Mouse (Mus musculus): Measurements from ENCODE around the gene Glis2. TPM values are rescaled to one million over a fixed set of nuclear protein-coding genes. Genes with fewer than 3 reads are reported as not detected.

Glis2 gene
- total RNA-seq, 2 experiments from 2014 or later = 12.9 to 16.2 TPM

GRCm38 (mm10) chr16:4598041-4598440, 3.5 kb downstream of the Glis2 start:
- no peak for TF ChIP-seq CTCF (IDR thresholded peaks at IDR 0.05)
- intact Hi-C loops (cut with DNase I) = no loop called here
- H3K27ac ChIP-seq = no peak overlapping the region
- H3K4me3 ChIP-seq = no peak overlapping the region
- DNase-seq (ENCODE audit: extremely low spot score in 1 of 2, low spot score in 2 of 2) = peak in 1 of 2 experiments; percentile 7

GRCm38 (mm10) chr16:4598891-4599543, 4.5 kb downstream of the Glis2 start:
- Histone ChIP-seq H3K4me3 (no peak overlapping the region), H3K27ac (no peak overlapping the region)
- intact Hi-C loops (cut with DNase I) = no loop called here
- no peak for TF ChIP-seq CTCF (IDR thresholded peaks at IDR 0.05)
- peak in 1 of 2 experiments; percentile 7 for DNase-seq (ENCODE audit: extremely low spot score in 1 of 2, low spot score in 2 of 2)

DNA sequence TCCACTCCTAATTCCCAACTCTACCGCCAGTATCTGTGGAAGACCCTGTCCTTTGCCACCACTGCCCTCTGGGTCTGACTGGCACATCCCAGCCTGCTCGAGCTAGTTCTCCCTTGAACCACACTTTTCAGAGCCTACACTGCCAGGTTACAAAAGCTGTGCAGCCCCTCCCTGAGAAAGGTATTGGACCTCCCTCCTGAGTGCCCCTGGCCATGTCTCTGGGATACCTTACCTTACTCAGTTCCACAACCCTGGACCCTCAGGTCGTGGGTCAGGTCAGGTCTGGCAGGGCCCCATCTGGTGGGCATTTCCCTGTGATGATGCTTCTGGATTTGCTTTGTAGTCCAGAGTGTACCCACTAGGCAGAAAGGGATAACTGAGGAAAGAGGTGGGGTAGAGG, 5.1 kb downstream of the Glis2 start:
- Histone ChIP-seq H3K27ac (no peak overlapping the region), H3K4me3 (no peak overlapping the region)
- peak in 1 of 2 experiments; percentile 6 for DNase-seq (ENCODE audit: extremely low spot score in 1 of 2, low spot score in 2 of 2)
- TF ChIP-seq CTCF (IDR thresholded peaks at IDR 0.05) = no peak
- intact Hi-C loops (cut with DNase I) = no loop called here

GRCm38 (mm10) chr16:4600701-4601310, 6.3 kb downstream of the Glis2 start:
- no peak overlapping the region for H3K27ac ChIP-seq
- no peak for TF ChIP-seq CTCF (IDR thresholded peaks at IDR 0.05)
- DNase-seq (ENCODE audit: extremely low spot score in 1 of 2, low spot score in 2 of 2) = peak in 1 of 2 experiments; percentile 6
- intact Hi-C loops (cut with DNase I) = no loop called here
- H3K4me3 ChIP-seq = no peak overlapping the region

DNA sequence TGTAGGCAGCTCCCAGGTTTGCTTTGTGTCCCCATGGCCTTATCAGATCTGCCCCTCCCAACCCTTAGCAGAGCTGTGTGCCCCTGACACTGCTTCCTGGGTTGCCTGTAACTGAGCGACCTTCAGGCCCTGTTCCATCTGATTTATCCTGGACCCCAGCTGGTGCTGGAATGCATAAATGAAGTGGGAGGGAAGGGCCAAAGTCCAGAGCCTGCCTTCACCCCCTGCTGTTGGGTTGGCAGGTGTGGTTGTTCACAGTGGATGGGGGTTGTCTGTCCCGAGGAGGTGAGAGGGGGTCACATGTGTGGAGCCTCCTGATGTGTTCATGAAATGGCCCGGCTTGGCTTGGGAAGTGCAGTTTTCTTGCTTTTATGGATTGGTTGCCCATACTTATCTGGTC, 7.7 kb downstream of the Glis2 start:
- peak in 1 of 2 experiments; percentile 7 for DNase-seq (ENCODE audit: extremely low spot score in 1 of 2, low spot score in 2 of 2)
- H3K4me3 ChIP-seq = no peak overlapping the region
- TF ChIP-seq CTCF (IDR thresholded peaks at IDR 0.05) = no peak
- intact Hi-C loops (cut with DNase I) = no loop called here
- H3K27ac ChIP-seq = no peak overlapping the region

- DNase-seq (ENCODE audit: extremely low spot score in 1 of 2, low spot score in 2 of 2) = no peak
- no peak for TF ChIP-seq CTCF (IDR thresholded peaks at IDR 0.05)
- H3K4me3 ChIP-seq = no peak overlapping the region
- intact Hi-C loops (cut with DNase I) = no loop called here
- H3K27ac ChIP-seq = no peak overlapping the region
Measured at GRCm38 (mm10) chr16:4602766-4603452, 8.4 kb downstream of the Glis2 start.

GRCm38 (mm10) chr16:4603453-4603837, 8.9 kb downstream of the Glis2 start:
- no peak for DNase-seq (ENCODE audit: extremely low spot score in 1 of 2, low spot score in 2 of 2)
- intact Hi-C loops (cut with DNase I) = no loop called here

GRCm38 (mm10) chr16:4604293-4604837, 9.9 kb downstream of the Glis2 start:
- no peak for DNase-seq (ENCODE audit: extremely low spot score in 1 of 2, low spot score in 2 of 2)
- intact Hi-C loops (cut with DNase I) = no loop called here
- no peak for TF ChIP-seq CTCF (IDR thresholded peaks at IDR 0.05)
- Histone ChIP-seq H3K27ac (no peak overlapping the region), H3K4me3 (no peak overlapping the region)

More at GRCm38 (mm10) chr16:4603453-4603837, 8.9 kb downstream of the Glis2 start:
- H3K4me3 ChIP-seq = no peak overlapping the region
- no peak overlapping the region for H3K27ac ChIP-seq
- no peak for TF ChIP-seq CTCF (IDR thresholded peaks at IDR 0.05)

- intact Hi-C loops (cut with DNase I) = loop anchor here (2.0 kb wide), 2 partner anchors 55 to 117 kb away; no protein-coding TSS in a partner anchor
- Histone ChIP-seq H3K27ac (no peak overlapping the region), H3K4me3 (no peak overlapping the region)
- DNase-seq (ENCODE audit: extremely low spot score in 1 of 2, low spot score in 2 of 2) = no peak
- no peak for TF ChIP-seq CTCF (IDR thresholded peaks at IDR 0.05)
Measured at GRCm38 (mm10) chr16:4605514-4606131, 11.1 kb downstream of the Glis2 start.

DNA sequence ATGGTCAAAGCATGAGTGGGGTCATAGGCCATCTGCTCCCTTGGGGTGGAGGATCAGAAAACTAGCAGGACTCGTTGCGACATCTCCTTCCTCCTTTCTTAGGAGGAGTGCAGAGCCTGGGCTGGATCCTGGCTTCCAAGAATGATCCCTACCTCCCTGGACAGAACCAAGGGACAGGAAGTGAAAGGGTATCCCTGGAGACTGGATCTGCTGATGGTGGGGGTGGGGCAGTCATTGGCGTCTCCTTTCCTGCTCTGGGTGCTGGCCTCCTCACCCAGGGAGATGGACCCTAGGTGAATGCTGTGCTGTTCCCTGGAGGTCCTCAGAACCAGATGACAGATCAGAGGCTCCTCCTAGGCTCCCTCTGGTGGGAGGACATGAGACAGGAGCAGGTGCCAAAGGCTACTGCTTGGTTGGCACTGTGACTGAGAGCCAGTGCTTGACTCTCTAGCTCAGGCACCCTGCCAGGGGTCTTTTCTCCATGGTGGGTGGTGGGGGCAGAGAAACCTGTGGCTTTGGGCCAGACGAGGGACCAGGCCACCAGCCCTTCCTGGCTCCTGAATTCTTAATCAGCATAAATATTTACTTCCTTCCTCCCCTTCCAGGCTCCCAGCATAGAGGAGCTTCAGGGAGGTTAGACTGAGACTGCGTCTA, 12.0 kb downstream of the Glis2 start:
- intact Hi-C loops (cut with DNase I) = loop anchor here (1.0 to 2.0 kb wide), 3 partner anchors 38 to 118 kb away; no protein-coding TSS in a partner anchor
- no peak overlapping the region for H3K4me3 ChIP-seq
- no peak overlapping the region; the same call in 1 of the 2 replicates for H3K27ac ChIP-seq
- DNase-seq (ENCODE audit: extremely low spot score in 1 of 2, low spot score in 2 of 2) = peak in 1 of 2 experiments; percentile 45
- peak; percentile 54 for TF ChIP-seq CTCF (IDR thresholded peaks at IDR 0.05)

All from left cerebral cortex, adult 2 months (tissue).